9 mouse cellular contexts compared by ENCODE assay signal in genomic region chr1:63614594-63614993, GRCm38 (mm10). TPM values are rescaled to one million over a fixed set of nuclear protein-coding genes. Genes with fewer than 3 reads are reported as not detected.
DNase-seq lines count a peak whose midpoint lies in the region; ATAC-seq and TF ChIP-seq lines count a peak whose summit lies in the region.
"Had no signal": no experiment of that assay in that cellular context is flagged by ENCODE, and none has a peak within 500 bp of the region (broad histone marks: within the 10 kb centered on the region; RNA-seq: fewer than 3 reads in every experiment).

No protein-coding gene starts in this region.

- H3K4me1 ChIP-seq in hindbrain, embryonic 16.5 days (ENCODE audit: control insufficient read depth, insufficient read depth, low read depth, low read length) = peaks cover 3% of the 10 kb centered on the region; the same call in 1 of the 2 replicates

- ATAC-seq in hindbrain, embryonic 16.5 days = no peak
- ATAC-seq in erythroblast, adult 5-6 weeks (replicated peaks; ENCODE audit: low FRiP score, poor library complexity, severe bottlenecking) = no peak
- no peak for ATAC-seq in activated CD4-positive, CD25-positive, alpha-beta regulatory T cell, adult 4 months

- no peak for TF ChIP-seq CTCF in gastrocnemius, adult 2 months (IDR thresholded peaks at IDR 0.05)

- H3K79me2 ChIP-seq in myocyte (ENCODE audit: control insufficient read depth, insufficient read depth) = no peaks in the 10 kb centered on the region

- H3ac ChIP-seq in myocyte (ENCODE audit: control insufficient read depth, insufficient read length) = no peak overlapping the region

- DNase-seq in gastrocnemius, adult 2 months = peak; percentile 40
- no peak for DNase-seq in gastrocnemius, postnatal 25 days
- DNase-seq in 3T3-L1 (ENCODE audit: low read depth, low spot score) = peak; percentile 72
- DNase-seq in c-Kit-positive CD71-negative TER-119-negative erythroid progenitor cells, embryonic 14.5 days (ENCODE audit: low read depth) = peak; percentile 44

- no peaks in the 10 kb centered on the region for H3K36me3 ChIP-seq in hindbrain, embryonic 16.5 days (ENCODE audit: control insufficient read depth, insufficient read depth, low read length)
- no peaks in the 10 kb centered on the region for H3K36me3 ChIP-seq in myocyte (ENCODE audit: control insufficient read depth, insufficient read depth)

- peak overlapping the region; percentile 22; the same call in 1 of the 2 replicates for H3K9ac ChIP-seq in hindbrain, embryonic 16.5 days (ENCODE audit: low read depth, low read length)

- H3K27me3 ChIP-seq in hindbrain, embryonic 16.5 days (replicated peaks; ENCODE audit: control insufficient read depth, insufficient read depth, low read length) = peaks cover 4% of the 10 kb centered on the region; the same call in 1 of the 2 replicates
- H3K27me3 ChIP-seq in myocyte (ENCODE audit: control insufficient read depth, insufficient read depth, insufficient read length) = no peaks in the 10 kb centered on the region

- no peaks in the 10 kb centered on the region for H3K9me3 ChIP-seq in hindbrain, embryonic 16.5 days (ENCODE audit: control insufficient read depth, low read length)

- 5% methylated on average over 11 of the region's 11 CpGs for WGBS in hindbrain, embryonic 16.5 days

- intact Hi-C loops in gastrocnemius, adult 2 months (cut with DNase I) = no loop called here

- H3K27ac ChIP-seq in gastrocnemius, adult 2 months = no peak overlapping the region
- H3K27ac ChIP-seq in hindbrain, embryonic 16.5 days (ENCODE audit: low read depth, low read length) = no peak overlapping the region

- TF ChIP-seq POLR2A in myocyte (IDR thresholded peaks at IDR 0.05; ENCODE audit: insufficient read length, low read depth) = no peak

- no peak overlapping the region for H3K4me3 ChIP-seq in gastrocnemius, adult 2 months
- peak overlapping the region; percentile 26 for H3K4me3 ChIP-seq in hindbrain, embryonic 16.5 days (ENCODE audit: low read length)
- H3K4me3 ChIP-seq in myocyte = no peak overlapping the region
- H3K4me3 ChIP-seq: erythroblast, embryonic 14.5 days had no signal

- H3K4me2 ChIP-seq in hindbrain, embryonic 16.5 days (ENCODE audit: low read length) = peak overlapping the region; percentile 57
- no peak overlapping the region for H3K4me2 ChIP-seq in myocyte (ENCODE audit: low read depth)

TF ChIP-seq in myocyte, 11 proteins besides CTCF, POLR2A, EP300 and RAD21:
- TF ChIP-seq E2F4 (IDR thresholded peaks at IDR 0.05; ENCODE audit: insufficient read depth) (no peak), MYOG (IDR thresholded peaks at IDR 0.05; ENCODE audit: control insufficient read depth in 1 of 3, insufficient read depth in 1 of 3, insufficient read length in 2 of 3, low read depth in 2 of 3) (no peak), REST (IDR thresholded peaks at IDR 0.05; ENCODE audit: insufficient read depth, insufficient read length) (peak; percentile 70)

RNA-seq across cellular contexts. Expression of gene Gm39653, which starts 1.2 kb away (rescaled TPM):
- total RNA-seq in gastrocnemius, adult 2 months (2021) = not detected
- not detected for total RNA-seq in gastrocnemius, postnatal 25 days (2021)
- not detected in 2 replicates for polyA plus RNA-seq in hindbrain, embryonic 16.5 days (2015; fragmentation: Nextera tagmentation; extraction: Ambion mirVana)
- not detected for polyA plus RNA-seq in myocyte (2012; fragmentation: generic; extraction: Trizol)
- total RNA-seq in erythroblast, adult 5-6 weeks (2015; ENCODE audit: low replicate concordance) = not detected in 2 replicates
- total RNA-seq in erythroblast, adult 5-6 weeks (2017; ENCODE audit: low replicate concordance) = not detected in 2 replicates
- not detected for polyA plus RNA-seq in activated CD4-positive, CD25-positive, alpha-beta regulatory T cell, adult 4 months (2017; shearing (Covaris generic))
- polyA plus RNA-seq: erythroblast, embryonic 14.5 days had no signal
